In the genomic region with DNA sequence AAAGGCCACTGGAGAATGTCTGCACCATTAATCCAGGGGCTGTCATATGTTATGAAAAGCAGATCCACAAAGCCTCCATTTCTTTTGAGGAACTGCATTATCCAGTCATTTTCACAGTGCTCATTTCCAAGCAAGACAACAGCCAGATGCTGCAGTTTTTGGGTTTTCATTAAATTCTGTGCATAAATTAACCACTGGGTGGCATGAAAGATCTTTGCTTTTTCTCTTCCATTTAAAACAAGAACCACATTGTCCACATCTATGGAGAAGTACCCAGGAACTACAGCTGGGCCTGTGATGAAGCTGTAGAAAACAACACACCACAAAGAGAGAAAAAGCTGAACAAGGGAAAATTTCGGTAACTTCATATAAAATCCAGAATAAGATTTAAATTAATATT, we compare ENCODE assay signal across 19 mouse cellular contexts. TPM values are rescaled to one million over a fixed set of nuclear protein-coding genes. Genes with fewer than 3 reads are reported as not detected.
DNase-seq lines count a peak whose midpoint lies in the region; ATAC-seq and TF ChIP-seq lines count a peak whose summit lies in the region.
"Had no signal": no experiment of that assay in that cellular context is flagged by ENCODE, and none has a peak within 500 bp of the region (broad histone marks: within the 10 kb centered on the region; RNA-seq: fewer than 3 reads in every experiment).

No protein-coding gene starts in this region.

- no peak overlapping the region for H3K27ac ChIP-seq in heart, adult 2 months
- H3K27ac ChIP-seq in layer of hippocampus, adult 2 months: peak overlapping the region; percentile 33; the same call in 1 of the 2 replicates
- no peak overlapping the region for H3K27ac ChIP-seq in embryonic facial prominence, embryonic 10.5 days (replicated peaks)
- H3K27ac ChIP-seq: heart, embryonic 15.5 days; hindbrain, embryonic 12.5 days had no signal

- 91% methylated on average over 1 of the region's 1 CpGs for WGBS in heart, adult 2 months
- 96% methylated on average over 1 of the region's 1 CpGs for WGBS in embryonic facial prominence, embryonic 10.5 days

- H3K9me3 ChIP-seq in embryonic facial prominence, embryonic 10.5 days: peaks cover 21% of the 10 kb centered on the region

- TF ChIP-seq EP300 in heart, adult 2 months (IDR thresholded peaks at IDR 0.05; ENCODE audit: insufficient read depth, low read depth, low read length): no peak

- H3K36me3 ChIP-seq in heart, adult 2 months (ENCODE audit: control insufficient read depth, insufficient read depth, low read length): peaks cover 4% of the 10 kb centered on the region
- H3K36me3 ChIP-seq in embryonic facial prominence, embryonic 10.5 days (replicated peaks): peaks cover 84% of the 10 kb centered on the region

- no peak for DNase-seq in heart, adult 2 months
- DNase-seq in heart, postnatal 25 days (ENCODE audit: low spot score): no peak
- DNase-seq in layer of hippocampus, adult 2 months (ENCODE audit: low spot score in 2 of 2): no peak
- DNase-seq in layer of hippocampus, adult 9-11 months: no peak
- peak; percentile 14 for DNase-seq in 3T3-L1 (ENCODE audit: low read depth, low spot score)
- DNase-seq in brain, adult 2 months (ENCODE audit: low read depth, low spot score): peak; percentile 43
- DNase-seq in embryonic facial prominence, embryonic 10.5 days (ENCODE audit: low spot score): no peak
- DNase-seq: adrenal gland, postnatal 10 days; cerebellum, adult 11-12 months; cerebellum, adult 9-10 months; cerebellum, postnatal 25 days; gastrocnemius, postnatal 10 days; heart, adult 18-20 months; heart, postnatal 4 days had no signal

- intact Hi-C loops in heart, adult 2 months (cut with DNase I): no loop called here
- intact Hi-C loops in heart, postnatal 25 days (cut with DNase I): no loop called here

- H3K9ac ChIP-seq in heart, adult 2 months (ENCODE audit: low read depth, low read length): no peak overlapping the region
- H3K9ac ChIP-seq: heart, embryonic 15.5 days; hindbrain, embryonic 12.5 days had no signal

- H3K4me3 ChIP-seq in heart, adult 2 months: no peak overlapping the region
- H3K4me3 ChIP-seq in layer of hippocampus, adult 2 months: no peak overlapping the region
- H3K4me3 ChIP-seq in embryonic facial prominence, embryonic 10.5 days: no peak overlapping the region
- H3K4me3 ChIP-seq: heart, embryonic 15.5 days; hindbrain, embryonic 12.5 days had no signal

- H3K4me1 ChIP-seq in heart, adult 2 months (ENCODE audit: control insufficient read depth, insufficient read depth, low read length): no peaks in the 10 kb centered on the region; the same call in 1 of the 2 replicates
- peaks cover 2% of the 10 kb centered on the region for H3K4me1 ChIP-seq in embryonic facial prominence, embryonic 10.5 days

- H3K79me2 ChIP-seq in heart, adult 2 months (replicated peaks; ENCODE audit: control insufficient read depth, insufficient read depth, low read length): no peaks in the 10 kb centered on the region

- no peak for ATAC-seq in megakaryocyte, adult 5-6 weeks (ENCODE audit: poor library complexity, severe bottlenecking)
- ATAC-seq: forebrain, embryonic 14.5 days; hindbrain, embryonic 16.5 days had no signal

- TF ChIP-seq CTCF in heart, adult 2 months (IDR thresholded peaks at IDR 0.05): peak; percentile 25
- peak; percentile 59 for TF ChIP-seq CTCF in layer of hippocampus, adult 2 months (conservative IDR thresholded peaks at IDR 0.05)

- no peak for TF ChIP-seq POLR2A in heart, adult 2 months (IDR thresholded peaks at IDR 0.05; ENCODE audit: insufficient read depth, low read depth, low read length)

- H3K27me3 ChIP-seq in heart, adult 2 months (ENCODE audit: control insufficient read depth, insufficient read depth, low read length): no peaks in the 10 kb centered on the region
- no peaks in the 10 kb centered on the region for H3K27me3 ChIP-seq in embryonic facial prominence, embryonic 10.5 days (replicated peaks; ENCODE audit: low read depth, poor library complexity, severe bottlenecking)
- H3K27me3 ChIP-seq: heart, embryonic 15.5 days; hindbrain, embryonic 12.5 days had no signal

RNA-seq across cellular contexts. Expression of a gene that starts 6.7 kb away (rescaled TPM):
- 10 to 100 TPM; 36.4 to 38.8 TPM for total RNA-seq in heart, adult 2 months (2021)
- 4.9 and 9.2 TPM in 2 replicates for polyA plus RNA-seq in heart, adult 2 months (2012; rRNA removed)
- total RNA-seq in heart, postnatal 25 days (2021): 10 to 100 TPM; 32.9 to 34.1 TPM
- total RNA-seq in layer of hippocampus, adult 2 months (2021): 10 to 100 TPM; 40.4 to 40.5 TPM
- total RNA-seq in megakaryocyte, adult 5-6 weeks (2015): 19.9 and 24.9 TPM in 2 replicates
- 19.4 and 43.1 TPM in 2 replicates for total RNA-seq in megakaryocyte, adult 5-6 weeks (2017)
- polyA plus RNA-seq in embryonic facial prominence, embryonic 10.5 days (2016; fragmentation: Nextera tagmentation; extraction: Ambion mirVana): 37.7 and 40.0 TPM in 2 replicates

RNA-seq across cellular contexts. Expression of a gene that starts 43.4 kb away (rescaled TPM):
- 1 to 10 TPM; 1.1 to 2.1 TPM for total RNA-seq in heart, adult 2 months (2021)
- polyA plus RNA-seq in heart, adult 2 months (2012; rRNA removed): 1.3 and 1.9 TPM in 2 replicates
- total RNA-seq in heart, postnatal 25 days (2021): 1 to 10 TPM; 2.0 to 2.4 TPM
- total RNA-seq in layer of hippocampus, adult 2 months (2021): 10 to 100 TPM; 12.3 to 13.4 TPM
- 0.07 and 0.18 TPM in 2 replicates for total RNA-seq in megakaryocyte, adult 5-6 weeks (2015)
- 0.07 and 1.1 TPM in 2 replicates for total RNA-seq in megakaryocyte, adult 5-6 weeks (2017)
- 7.4 and 9.4 TPM in 2 replicates for polyA plus RNA-seq in embryonic facial prominence, embryonic 10.5 days (2016; fragmentation: Nextera tagmentation; extraction: Ambion mirVana)

Comparison
In these comparisons a context has a peak if more than half of its experiments do, and no peak if none do; other contexts are left out.
1. DNase-seq: peak in 3T3-L1 (single experiment) and brain, adult 2 months (single experiment); none in heart, adult 2 months (0 of 2), heart, postnatal 25 days (single experiment), layer of hippocampus, adult 2 months (0 of 2), layer of hippocampus, adult 9-11 months (single experiment) and embryonic facial prominence, embryonic 10.5 days (single experiment).